Mouse (Mus musculus) adrenal gland, adult 2 months (tissue): ENCODE results near the gene Gp1bb. TPM values are rescaled to one million over a fixed set of nuclear protein-coding genes. Genes with fewer than 3 reads are reported as not detected.

Source experiments
- DNase-seq: peaks from one replicate; pipeline ENCODE4 v3.0.0; 2021
- long read RNA-seq: library from polyadenylated mRNA; stranded (forward); transcript quantifications from one replicate; pipeline ENCODE4 v2.0.0, GENCODE M21; 2021
- polyA plus RNA-seq: library from polyadenylated mRNA; depleted of rRNA; stranded (reverse); fragments of >200 nt; gene quantifications from 2 replicates; pipeline ENCODE4 v1.2.3, GENCODE M21; 2012; rRNA removed
- total RNA-seq, 2 experiments: library from RNA; stranded (reverse); gene quantifications; 2 replicates each; pipeline ENCODE4 v1.2.3; 2021

Gene Gp1bb
- total RNA-seq, result not detected
- 2.1 and 4.0 TPM in 2 replicates for polyA plus RNA-seq
- long read RNA-seq, partial matches to known transcripts, result 0 of 1 reads
- long read RNA-seq, other reads (novel, unspliced or antisense), result 0 of 1 reads

DNA sequence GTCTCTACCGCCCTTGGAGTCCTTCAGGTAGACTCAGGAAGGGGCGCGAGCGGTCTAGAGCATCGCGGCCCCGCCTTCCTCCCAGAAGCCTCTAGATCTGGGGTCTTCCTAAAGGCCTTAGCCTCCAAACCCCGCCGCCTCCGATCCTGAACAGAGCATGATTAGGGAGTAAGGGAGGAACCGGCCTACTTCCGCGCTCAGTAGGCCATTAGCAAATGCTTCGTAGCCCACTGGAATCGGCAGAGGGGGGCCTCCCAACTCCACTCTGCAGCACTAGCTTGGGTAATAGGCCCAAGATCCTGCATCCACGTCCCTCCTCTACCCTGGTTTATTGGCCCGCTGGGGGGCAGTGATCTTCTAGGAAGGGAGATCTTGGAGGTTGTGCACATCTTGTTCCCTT is at the start of gene Gp1bb:
Gp1bb (minus strand) TSS at position 385 of the 400 bp plus-strand sequence.
- DNase-seq, result no peak

DNA sequence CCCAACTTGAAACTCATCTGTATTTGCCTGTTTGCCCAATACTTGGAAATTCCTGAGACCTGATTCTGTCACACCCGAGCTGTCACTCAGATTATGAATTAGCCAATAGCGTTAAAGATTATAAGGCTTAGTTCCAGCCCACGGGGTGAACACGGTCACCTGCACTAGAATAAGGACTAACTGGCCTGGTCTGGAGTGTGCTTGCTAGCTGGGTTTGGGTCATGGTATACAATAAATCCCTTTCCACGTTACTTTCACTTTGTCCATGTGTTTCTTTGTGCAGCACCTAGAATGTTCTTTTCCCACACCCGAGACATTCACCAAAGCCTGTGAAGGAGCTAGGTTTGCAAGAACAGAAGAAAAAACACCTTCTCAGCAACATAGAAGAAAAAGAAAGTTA is 47.7 kb upstream of the Gp1bb start:
- no peak for DNase-seq

DNA sequence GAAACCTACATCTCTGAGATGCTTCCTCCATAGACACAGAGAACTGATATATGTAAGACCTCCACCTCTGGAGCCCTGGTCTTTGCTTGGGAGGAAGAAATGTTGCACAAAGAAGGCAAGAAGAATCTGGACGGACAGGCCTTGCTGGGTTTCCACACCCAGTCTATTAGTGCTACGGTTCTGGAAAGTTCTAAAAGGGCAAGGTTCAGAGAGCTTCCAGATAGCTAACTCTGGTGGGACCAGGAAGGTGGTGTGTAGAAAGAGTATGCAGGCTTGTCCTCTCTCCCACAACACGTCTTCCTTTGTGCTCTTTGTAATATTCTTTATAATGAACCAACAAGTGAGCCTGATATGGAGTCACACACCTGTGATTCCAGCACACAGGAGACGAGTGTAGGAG is 36.4 kb upstream of the Gp1bb start:
- no peak for DNase-seq

DNA sequence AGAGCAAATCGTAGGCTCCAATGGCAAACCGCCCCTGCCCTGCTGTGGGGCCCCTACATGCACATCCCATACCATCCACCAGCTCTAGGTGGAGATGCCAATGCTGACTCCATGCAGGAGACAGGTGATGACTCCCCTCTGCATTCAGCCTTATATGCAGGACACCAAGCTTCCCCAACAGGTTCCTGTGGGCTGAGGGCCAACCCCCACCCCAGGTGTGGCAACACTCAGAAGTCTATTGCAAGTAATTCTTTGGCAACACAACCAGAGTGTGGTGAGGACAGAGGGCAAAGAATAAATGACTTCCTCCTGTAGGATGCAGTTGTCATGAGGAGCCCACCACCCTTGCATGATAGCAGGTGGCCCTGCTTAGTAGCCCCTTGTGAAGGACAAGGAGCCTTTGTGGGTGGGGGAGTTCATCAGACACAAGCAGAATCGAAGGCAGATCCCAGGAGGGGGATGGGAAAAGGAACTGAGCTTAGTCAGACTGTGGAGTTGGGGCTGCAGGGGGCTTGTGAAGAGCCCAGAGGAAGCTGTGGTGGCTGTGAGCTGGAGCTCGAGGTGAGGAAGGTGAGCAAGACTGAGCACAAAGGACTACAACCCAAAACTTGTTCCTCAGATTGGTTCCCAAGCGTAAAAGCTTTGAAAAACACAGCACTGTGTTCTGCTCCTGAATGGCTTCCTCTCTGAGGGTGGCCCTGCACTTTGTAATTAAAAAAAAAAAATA is 33.3 kb upstream of the Gp1bb start:
- DNase-seq, result no peak

DNA sequence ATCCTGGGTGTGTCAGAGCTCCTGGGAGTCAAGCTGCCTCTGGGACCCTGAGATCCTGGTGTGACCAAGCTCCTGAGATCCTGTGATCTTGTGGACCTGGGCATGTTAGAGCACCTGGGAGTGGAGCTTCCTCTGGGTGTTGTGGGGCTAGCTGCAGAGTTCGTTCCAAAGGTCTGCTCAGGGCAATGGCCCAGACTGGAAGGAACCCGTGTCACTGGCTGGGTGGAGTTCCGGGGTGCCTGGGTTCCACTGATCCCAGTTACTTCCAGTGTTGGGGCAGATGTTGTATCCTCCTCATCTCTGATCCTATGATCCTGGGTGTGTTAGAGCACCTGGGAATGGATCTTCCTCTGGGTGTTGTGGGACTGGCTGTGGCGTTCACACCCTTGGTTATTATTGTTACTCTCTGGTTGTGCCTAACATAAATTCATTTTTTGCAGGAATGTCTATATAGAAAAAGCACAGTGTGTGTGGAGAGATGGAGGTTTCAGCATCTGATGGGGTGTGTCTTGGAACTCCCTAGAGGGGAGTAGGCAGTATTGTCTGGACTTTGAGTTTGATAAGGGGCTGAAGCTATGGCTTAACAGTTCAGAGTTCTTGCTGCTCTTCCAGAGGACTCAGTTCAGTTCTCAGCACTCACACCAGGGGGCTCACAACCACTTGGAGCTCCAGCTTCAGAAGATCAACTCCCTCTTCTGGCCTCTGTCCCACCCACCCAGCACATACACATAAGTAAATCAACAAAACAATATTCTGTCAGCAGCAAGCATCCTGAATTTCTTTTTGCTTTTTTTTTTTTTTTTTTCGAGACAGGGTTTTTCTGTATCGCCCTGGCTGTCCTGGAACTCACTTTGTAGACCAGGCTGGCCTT is 31.3 kb upstream of the Gp1bb start:
- DNase-seq, result no peak

DNA sequence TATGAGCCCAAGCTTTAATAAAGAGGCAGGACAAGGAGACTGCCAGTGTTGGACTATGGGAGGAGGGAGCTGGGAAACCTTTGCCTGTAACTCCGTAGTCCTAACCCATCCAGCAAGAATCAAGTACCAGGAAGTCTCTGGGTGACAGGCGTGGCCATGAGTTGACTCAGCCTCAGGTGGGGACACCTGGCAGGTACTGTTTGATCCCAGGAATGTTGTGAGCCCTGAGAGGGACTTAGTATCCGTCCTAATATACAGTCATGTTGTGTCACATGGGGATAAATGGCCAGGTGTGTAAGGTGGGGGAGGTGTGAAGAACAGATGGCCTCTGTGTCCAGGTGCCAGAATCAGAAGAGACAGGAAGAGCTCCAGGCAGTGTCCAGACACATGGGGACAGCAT is 26.9 kb upstream of the Gp1bb start:
- no peak for DNase-seq

DNA sequence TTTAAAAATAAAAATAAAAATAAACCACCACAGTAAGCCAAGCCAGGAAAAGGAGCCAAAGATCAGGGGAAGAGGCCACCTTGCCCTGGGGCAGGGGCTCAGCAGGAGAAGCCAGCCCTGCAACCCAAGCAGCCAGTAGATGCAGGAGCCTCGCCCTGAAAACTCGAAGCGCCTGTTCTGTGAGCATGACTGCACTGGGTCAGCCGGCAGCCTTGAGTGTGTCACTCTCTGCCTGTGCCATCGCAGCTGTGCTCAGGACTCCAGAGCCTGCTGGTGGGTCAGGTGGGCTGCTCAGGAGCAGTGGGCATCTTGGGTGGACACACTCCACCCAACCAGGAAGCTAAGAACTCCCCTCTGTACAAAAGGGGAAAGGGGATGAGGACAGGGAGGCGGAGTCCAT is 23.1 kb upstream of the Gp1bb start:
- no peak for DNase-seq

DNA sequence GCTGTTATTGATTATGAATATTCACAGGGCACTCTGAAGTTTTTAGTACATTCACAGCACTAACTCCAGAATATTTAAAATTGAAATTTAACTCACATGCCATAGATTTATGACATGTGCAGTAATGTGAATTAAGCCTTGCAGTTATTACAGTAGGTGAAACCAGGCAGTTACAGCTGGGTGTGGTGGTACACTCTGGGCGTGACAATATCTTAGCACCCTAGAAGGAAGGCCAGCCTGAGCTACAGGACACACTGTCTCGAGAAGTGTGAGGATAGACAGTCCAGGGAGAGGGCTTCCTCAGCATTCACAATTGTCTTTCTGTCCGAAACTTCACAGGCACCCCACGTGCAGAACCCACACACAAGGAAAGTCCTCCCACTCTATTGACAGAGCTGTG is 22.3 kb upstream of the Gp1bb start:
- DNase-seq, result no peak

DNA sequence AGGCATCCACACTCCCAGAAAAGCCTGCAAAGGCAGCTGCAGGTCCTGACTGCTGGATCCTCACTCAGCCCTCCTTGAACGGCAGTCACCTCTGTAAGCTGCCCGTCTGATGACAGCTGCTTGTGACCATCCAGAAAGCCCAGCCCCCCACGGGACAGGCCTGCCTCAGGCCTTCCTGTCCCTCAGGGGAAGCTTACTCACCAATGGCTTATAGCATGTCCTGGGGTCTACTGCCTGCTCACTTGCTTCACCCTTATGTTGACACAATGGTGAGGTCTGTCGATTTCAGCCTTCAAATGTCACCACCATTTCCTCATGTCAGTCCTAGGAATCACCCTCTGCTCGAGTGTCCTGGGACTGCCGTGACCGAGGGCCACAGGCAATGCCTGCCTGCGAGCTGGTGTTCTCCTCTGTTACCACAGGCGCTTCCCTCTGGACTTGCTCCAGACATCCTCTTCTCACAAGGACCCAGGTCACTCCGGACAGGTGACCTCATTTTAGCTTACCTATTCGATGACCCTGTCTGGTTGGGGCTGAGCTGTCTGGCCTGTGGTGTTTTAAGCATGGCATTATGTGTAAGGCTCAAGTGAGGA is 21.3 kb upstream of the Gp1bb start:
- no peak for DNase-seq

DNA sequence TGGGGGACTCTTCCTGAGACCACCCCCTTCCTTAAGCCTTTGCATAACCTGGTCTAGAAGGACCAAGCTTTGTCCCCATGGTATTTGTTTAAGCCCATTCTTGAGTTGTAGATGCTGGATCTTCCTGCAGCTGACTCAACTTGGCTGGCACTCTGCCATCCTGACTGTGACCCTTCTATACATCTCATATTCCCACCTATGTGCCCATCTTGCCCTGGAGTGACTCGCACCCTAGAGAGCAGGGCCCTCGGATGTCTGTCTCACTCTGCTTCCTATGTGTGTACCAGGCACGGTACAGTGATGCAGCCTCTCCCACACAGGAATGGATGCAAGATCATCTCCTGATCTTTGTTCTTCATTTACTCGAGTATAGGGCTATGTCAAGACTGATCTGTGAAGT is 20.7 kb upstream of the Gp1bb start:
- no peak for DNase-seq

DNA sequence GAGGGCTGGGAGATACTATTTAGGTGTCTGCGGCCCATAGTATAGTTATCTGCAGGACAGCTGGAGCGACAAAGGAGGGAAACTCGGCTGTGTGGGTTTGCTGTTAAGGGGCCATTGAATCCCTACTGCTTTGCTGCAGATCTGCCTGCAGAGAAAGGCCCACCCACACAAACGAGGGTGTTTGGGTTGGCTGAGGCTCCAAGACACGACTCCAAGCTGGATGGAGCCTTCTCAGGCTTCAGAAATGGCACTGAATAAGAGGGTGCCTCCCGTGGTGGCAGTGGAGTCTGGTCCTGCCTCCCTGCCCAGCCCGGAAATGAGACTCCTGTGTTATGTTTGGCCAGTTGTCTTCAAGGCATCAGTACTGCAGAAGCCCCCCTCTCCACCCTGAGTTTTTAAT is 20.1 kb upstream of the Gp1bb start:
- DNase-seq, result no peak

DNA sequence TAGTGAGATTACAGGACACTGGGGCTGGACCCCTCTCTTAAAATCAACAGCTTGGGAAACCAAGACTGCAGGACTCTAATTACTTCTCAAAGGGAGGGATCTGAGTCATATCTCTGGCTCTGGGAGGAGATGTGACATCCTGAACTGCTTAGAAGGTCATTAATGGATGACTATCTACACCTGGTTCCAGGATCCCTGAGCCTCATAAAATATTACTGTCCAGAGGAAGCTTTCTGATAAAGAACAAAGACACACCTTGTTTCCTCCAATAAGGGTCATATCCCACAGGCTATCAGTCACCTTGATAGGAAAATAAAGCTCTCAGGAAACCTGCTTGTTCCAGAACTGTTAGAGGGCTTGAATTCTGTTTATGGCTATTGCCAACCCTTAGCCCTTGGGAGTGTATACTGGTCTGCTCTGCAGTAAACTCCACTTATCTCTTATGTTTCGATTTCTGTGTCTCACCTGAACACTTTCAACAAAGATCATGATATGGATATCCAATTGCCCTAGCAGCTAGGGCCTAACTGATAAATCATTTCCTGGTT is 17.3 kb upstream of the Gp1bb start:
- no peak for DNase-seq

DNA sequence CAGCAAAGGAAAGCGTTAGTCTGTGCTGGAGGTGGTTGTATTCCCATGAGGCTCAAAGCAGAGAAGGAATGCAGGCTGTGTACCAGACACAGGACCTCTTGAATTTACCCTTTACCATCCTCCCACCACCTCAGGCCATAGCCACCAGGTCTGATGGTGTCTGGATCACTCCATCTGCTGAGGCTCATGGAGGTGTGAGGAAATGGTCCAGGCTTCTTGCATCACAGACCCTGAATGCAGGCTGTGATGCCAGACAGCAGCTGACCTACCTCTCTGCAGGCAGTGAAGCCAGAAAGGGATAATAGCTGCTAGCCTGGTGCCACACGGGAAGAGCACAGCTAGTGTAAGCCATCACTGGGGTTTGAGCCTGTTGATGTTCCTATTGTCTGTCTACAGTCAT is 16.2 kb upstream of the Gp1bb start:
- DNase-seq, result no peak

DNA sequence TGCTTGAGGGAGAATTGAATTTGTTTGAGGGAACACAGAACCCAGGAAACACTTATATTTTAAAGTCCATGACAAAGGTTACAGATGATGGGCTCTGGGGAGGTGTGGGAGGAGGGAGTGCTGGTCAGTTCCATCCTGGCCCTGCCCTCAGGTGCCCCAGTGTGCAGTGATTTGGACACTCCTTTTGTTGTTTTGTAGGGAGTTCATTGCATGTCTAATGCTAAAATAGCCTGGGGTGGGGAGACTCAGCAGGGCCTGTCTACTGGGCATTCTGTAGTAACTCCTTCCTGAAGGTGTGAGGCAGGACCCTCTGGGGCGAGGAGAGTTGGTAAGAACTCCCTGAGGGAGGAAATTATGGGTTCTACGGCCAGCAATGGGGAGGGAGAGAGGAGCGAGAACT is 14.6 kb upstream of the Gp1bb start:
- DNase-seq, result no peak

DNA sequence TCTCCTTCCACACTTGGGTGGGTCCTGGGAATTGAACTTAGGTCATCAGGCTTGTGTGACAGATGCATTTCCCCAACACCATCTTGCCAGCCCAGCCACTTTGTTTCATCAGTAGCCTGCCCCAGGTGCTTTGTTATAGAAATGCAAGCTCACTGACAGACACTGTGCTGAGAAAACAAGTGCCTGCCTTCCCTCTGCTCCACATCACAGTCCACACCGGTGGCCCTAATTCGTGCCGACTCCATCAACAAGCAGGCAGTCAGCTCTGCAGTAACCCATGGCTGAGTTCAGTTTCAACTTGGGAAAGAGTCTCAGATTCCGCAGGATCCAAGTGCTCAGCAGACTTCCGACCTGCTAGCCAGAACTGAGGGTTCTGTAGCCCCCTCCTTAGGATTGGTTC is 14.2 kb upstream of the Gp1bb start:
- no peak for DNase-seq

DNA sequence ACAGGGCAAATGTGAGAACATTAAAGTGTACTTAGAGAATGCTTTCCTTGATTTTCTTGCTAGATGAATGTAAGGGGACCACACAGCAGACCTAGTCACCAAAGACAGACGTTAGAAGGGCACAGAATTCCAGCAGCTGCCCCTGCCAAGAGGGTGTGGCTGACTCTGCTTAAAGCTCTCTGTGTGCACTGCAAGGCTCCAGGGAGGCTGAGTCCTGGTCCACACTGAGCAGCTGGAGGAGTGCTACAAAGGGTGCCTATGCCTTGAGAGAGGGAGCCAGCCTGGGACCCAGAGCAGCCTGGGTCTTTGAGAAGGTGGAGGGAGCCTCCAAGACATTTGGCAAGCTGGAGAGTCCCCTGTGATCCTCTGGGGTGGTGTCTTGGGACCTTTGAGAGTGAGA is 11.1 kb upstream of the Gp1bb start:
- DNase-seq, result no peak

DNA sequence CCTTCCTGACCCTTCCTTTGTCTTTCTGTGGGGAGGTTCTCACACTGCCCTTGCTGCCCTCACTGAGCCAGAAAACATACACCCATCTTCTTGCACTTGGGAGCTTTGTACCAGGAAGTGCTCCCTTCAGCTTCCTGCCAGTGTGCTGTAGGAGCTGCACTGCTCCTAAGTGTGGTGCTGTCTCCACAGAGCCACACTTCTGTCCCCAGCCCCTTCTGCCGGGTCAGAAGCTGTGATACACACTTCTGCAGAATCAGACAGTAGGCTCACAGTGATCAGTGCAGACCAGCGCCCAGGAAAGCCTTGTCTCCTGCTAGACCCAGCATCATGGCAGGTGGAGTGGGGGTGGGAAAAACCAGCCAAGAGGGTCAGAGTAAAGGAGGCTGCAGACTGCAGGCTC is 10.6 kb upstream of the Gp1bb start:
- DNase-seq, result no peak

DNA sequence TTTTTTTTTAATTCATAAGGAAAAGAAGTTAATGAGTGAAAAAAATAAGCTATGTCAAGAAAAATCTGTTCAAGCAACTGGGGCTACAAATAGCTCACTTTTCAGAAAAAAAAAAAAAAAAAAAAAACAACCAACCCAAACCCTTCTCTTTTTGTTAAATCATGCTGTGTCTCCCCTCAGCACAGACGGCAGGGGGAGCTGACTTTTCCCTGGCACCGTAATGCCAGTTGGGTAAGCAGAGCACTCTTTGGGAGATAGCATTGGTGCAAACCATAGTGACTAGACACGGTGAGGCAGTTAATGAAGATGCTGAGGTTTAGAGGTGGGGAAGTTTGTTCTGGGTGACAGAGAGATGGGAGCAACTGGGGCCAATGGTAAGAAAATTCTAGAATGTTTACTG is 9.9 kb upstream of the Gp1bb start:
- no peak for DNase-seq

DNA sequence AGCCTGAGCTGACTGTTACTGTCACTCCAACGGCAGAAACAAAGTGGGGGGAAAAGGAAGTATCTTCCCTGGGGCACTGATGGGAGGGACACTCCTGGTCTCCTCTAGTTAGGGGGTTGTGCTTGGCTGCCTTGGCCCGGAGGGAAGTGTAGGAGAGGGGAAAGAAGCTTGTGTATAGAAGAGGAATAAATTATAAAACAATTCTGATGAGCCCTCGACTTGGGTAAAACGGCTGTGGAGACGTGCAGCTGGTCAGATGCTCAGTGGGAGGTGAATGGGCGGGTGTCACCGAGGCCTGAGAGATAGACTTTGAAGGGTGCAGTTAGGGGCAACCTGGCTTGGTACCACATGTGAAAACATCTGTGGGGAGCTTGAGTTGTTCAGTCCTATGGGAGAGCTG is 8.9 kb upstream of the Gp1bb start:
- no peak for DNase-seq

DNA sequence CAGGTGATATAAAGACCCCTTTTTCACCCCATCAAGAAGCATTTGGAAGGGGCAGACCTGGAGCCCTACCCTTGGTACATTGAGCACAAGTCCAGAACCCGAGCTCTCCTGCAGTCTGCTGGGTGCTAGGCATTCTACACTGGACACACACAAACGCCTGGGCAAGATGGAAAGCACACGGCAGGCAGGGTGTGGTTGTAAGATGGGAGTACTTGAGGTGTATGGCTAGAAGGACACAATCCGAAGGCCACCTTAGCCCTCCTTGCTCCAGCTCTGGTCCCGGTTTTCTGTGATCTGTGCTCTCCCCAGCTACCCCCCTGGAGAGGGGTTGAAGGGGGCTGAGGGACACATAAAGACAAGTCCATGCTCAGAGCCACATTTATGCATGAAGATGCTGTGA is 8.1 kb upstream of the Gp1bb start:
- DNase-seq, result no peak

DNA sequence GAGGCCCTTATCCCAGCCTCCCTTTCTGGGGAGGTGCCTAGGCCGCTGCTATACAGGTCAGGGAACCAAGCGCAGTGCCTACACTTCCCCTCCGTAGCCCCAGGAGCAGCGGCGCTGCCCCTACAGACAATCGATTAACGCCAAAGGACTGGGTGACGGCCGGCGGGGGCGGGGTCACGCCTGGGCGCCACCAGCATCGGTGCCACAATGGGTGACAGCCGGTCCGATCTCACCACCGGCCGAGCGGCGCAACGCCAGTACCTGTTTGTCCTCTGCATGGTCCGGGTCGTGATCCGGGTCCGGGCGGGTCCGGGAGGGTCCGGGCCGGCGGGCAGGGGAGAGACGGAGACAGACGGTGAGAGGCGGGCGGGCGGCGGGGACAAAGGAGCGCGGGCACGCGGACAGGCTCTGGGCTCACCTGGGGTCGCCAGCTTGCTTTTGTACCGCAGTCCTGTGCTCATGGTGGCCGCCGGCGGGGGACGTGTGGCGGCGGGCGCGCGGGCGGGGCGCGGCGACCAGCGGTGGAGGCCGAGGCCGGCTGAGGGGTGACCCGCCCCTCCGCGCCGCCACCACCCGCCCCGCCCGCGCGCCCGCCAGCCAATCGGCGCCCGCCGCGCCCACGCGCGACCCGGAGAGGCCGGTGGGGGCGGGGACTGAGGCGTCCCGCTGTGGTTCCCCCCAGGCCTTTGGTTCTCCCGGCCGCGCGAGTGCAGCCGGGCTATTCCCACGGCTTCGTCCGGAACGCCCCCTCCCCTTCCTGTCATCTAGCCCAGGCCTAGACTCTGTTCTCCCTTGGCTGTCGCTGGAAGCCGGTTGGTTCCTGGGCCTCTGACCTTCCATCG is 7.4 kb upstream of the Gp1bb start, which contains the start of gene Sept5:
Sept5 (minus strand) TSS at position 565 of the 842 bp plus-strand sequence.
- peak; percentile 88 for DNase-seq

DNA sequence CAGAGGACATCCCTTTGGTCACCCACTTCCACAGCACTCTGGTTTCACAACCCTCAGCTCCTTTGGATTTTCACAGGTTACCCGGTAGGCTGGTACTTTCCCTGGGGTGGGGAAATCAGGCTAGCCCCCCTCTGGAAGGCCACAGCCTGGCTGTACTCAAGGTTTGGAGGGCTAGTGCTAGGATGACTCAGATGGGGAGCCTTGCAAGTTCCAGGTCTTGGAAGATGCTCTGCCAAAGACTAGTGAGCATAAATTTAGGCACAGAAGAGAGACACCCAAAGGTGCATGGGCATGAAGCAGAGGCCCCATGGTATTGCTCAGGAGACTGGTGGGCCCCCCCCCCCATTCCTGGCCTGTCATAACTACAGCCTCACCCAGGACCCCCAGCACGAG is 6.7 kb upstream of the Gp1bb start:
- DNase-seq, result no peak
